Mouse (Mus musculus) small intestine, adult 2 months (tissue): ENCODE data around the gene Adgrd1. TPM values are rescaled to one million over a fixed set of nuclear protein-coding genes. Genes with fewer than 3 reads are reported as not detected.
"Not testable (repeated sequence)": the region's sequence is repeated elsewhere in the genome, so short reads cannot be mapped to it uniquely, and the experiment has no call there.

Source experiments
- H3K27ac ChIP-seq: fragments of 200-500 bp; 2 replicates; pipeline ENCODE4 v1.5.1; 2012; ENCODE audit warnings: low read depth, low read length, control low read depth, inconsistent platforms; ENCODE audit not compliant: insufficient read depth
- H3K27me3 ChIP-seq: fragments of 200-500 bp; 2 replicates; pipeline ENCODE4 v1.6.1; 2012; ENCODE audit warnings: mild to moderate bottlenecking, moderate library complexity, low read length, inconsistent platforms; ENCODE audit not compliant: control insufficient read depth, insufficient read depth
- H3K36me3 ChIP-seq: fragments of 200-500 bp; 2 replicates; pipeline ENCODE4 v1.6.1; 2012; ENCODE audit warnings: mild to moderate bottlenecking, low read length, control low read depth, inconsistent platforms; ENCODE audit not compliant: control insufficient read depth, insufficient read depth
- H3K4me1 ChIP-seq: fragments of 200-500 bp; 2 replicates; pipeline ENCODE4 v1.6.1; 2012; ENCODE audit warnings: low read length, inconsistent platforms, mixed read lengths; ENCODE audit not compliant: control insufficient read depth, insufficient read depth, insufficient read length
- H3K4me3 ChIP-seq: fragments of 200-500 bp; 2 replicates; pipeline ENCODE4 v1.5.1; 2012; ENCODE audit warnings: low read depth, mild to moderate bottlenecking, control low read depth, inconsistent platforms, low read length, moderate library complexity
- CTCF ChIP-seq: fragments of 200-500 bp; IDR thresholded peaks from 2 replicates; pipeline ENCODE4 v1.5.1; 2012; ENCODE audit warnings: low read depth, mild to moderate bottlenecking, control low read depth, inconsistent platforms, low read length, moderate library complexity, mixed read lengths; ENCODE audit not compliant: insufficient replicate concordance, insufficient read length; ENCODE audit errors: extremely low read depth
- POLR2A ChIP-seq: fragments of 200-500 bp; IDR thresholded peaks from 2 replicates; pipeline ENCODE4 v1.6.1; 2012; ENCODE audit warnings: low read depth, mild to moderate bottlenecking, control low read depth, inconsistent platforms, low read length, moderate library complexity
- WGBS: fragments of 180-500 bp; shearing (Covaris S2); methylation state at CpG from one replicate; pipeline ENCODE4 v1.1.7; 2018; 5-methylcytosine and 5-hydroxymethylcytosine counted together
- polyA plus RNA-seq: library from polyadenylated mRNA; depleted of rRNA; stranded (reverse); fragments of >200 nt; gene quantifications from 2 replicates; pipeline ENCODE4 v1.2.3, GENCODE M21; 2012

Gene Adgrd1
- polyA plus RNA-seq, 1 experiment, result 9.0 TPM

GRCm38 (mm10) chr5:129121654-129122285 lies 25.2 kb downstream of the Adgrd1 start:
- Histone ChIP-seq H3K36me3 (no peaks in the 10 kb centered on the region), H3K4me3 (no peak overlapping the region), H3K27me3 (no peaks in the 10 kb centered on the region), H3K27ac (no peak overlapping the region), H3K4me1 (no peaks in the 10 kb centered on the region)
- no peak for TF ChIP-seq POLR2A
- TF ChIP-seq CTCF, result no peak
- 84% methylated on average over 15 of the region's 15 CpGs for whole genome bisulfite sequencing

- TF ChIP-seq CTCF, result no peak
- no peak for TF ChIP-seq POLR2A
- Histone ChIP-seq H3K27me3 (no peaks in the 10 kb centered on the region), H3K36me3 (no peaks in the 10 kb centered on the region), H3K27ac (no peak overlapping the region), H3K4me1 (no peaks in the 10 kb centered on the region), H3K4me3 (no peak overlapping the region)
- 90% methylated on average over 7 of the region's 7 CpGs for WGBS
Observed at GRCm38 (mm10) chr5:129122491-129122890, 25.9 kb downstream of the Adgrd1 start.

GRCm38 (mm10) chr5:129124070-129124828 lies 27.7 kb downstream of the Adgrd1 start:
- Histone ChIP-seq H3K27me3 (no peaks in the 10 kb centered on the region), H3K36me3 (no peaks in the 10 kb centered on the region), H3K27ac (no peak overlapping the region), H3K4me3 (no peak overlapping the region), H3K4me1 (no peaks in the 10 kb centered on the region)
- 27% methylated on average over 11 of the region's 11 CpGs for WGBS
- TF ChIP-seq POLR2A, result no peak
- TF ChIP-seq CTCF, result no peak

GRCm38 (mm10) chr5:129128310-129128709 lies 31.8 kb downstream of the Adgrd1 start:
- 96% methylated on average over 22 of the region's 22 CpGs for WGBS
- H3K27ac ChIP-seq, result not testable (repeated sequence)

GRCm38 (mm10) chr5:129130301-129130700 lies 33.8 kb downstream of the Adgrd1 start:
- Histone ChIP-seq H3K27me3 (no peaks in the 10 kb centered on the region), H3K4me3 (no peak overlapping the region)
- 89% methylated on average over 8 of the region's 8 CpGs for WGBS

More at GRCm38 (mm10) chr5:129128310-129128709, 31.8 kb downstream of the Adgrd1 start:
- H3K4me3 ChIP-seq, H3K4me1 ChIP-seq, H3K36me3 ChIP-seq, H3K27me3 ChIP-seq: not testable (repeated sequence)

GRCm38 (mm10) chr5:129137405-129137804 lies 40.9 kb downstream of the Adgrd1 start:
- Histone ChIP-seq H3K36me3 (no peaks in the 10 kb centered on the region), H3K4me3 (no peak overlapping the region), H3K27me3 (no peaks in the 10 kb centered on the region), H3K27ac (no peak overlapping the region), H3K4me1 (no peaks in the 10 kb centered on the region)
- TF ChIP-seq CTCF, result no peak
- TF ChIP-seq POLR2A, result no peak
- 85% methylated on average over 5 of the region's 5 CpGs for WGBS

More at GRCm38 (mm10) chr5:129130301-129130700, 33.8 kb downstream of the Adgrd1 start:
- H3K36me3 ChIP-seq, result no peaks in the 10 kb centered on the region
- no peaks in the 10 kb centered on the region for H3K4me1 ChIP-seq
- H3K27ac ChIP-seq, result no peak overlapping the region
- TF ChIP-seq POLR2A, result no peak
- no peak for TF ChIP-seq CTCF

- TF ChIP-seq POLR2A (no peak), CTCF (no peak)
- 84% methylated on average over 15 of the region's 15 CpGs for WGBS
- Histone ChIP-seq H3K4me1 (no peaks in the 10 kb centered on the region), H3K4me3 (no peak overlapping the region), H3K27ac (no peak overlapping the region), H3K36me3 (no peaks in the 10 kb centered on the region), H3K27me3 (no peaks in the 10 kb centered on the region)
Observed at GRCm38 (mm10) chr5:129138576-129138975, 42.0 kb downstream of the Adgrd1 start.
